Mouse (Mus musculus) ES-Bruce4 (cell line): ENCODE data around the gene Prkg1. TPM values are rescaled to one million over a fixed set of nuclear protein-coding genes. Genes with fewer than 3 reads are reported as not detected.

Source experiments
- H3K27ac ChIP-seq: 2 replicates; pipeline ENCODE4 v1.5.1; 2012; ENCODE audit warnings: low read length, inconsistent platforms; ENCODE audit not compliant: insufficient read depth
- H3K27me3 ChIP-seq: 2 replicates; pipeline ENCODE4 v1.6.1; 2012; ENCODE audit warnings: mild to moderate bottlenecking, low read length, inconsistent platforms; ENCODE audit not compliant: control insufficient read depth, poor library complexity, insufficient read depth, severe bottlenecking
- H3K36me3 ChIP-seq: 2 replicates; pipeline ENCODE4 v1.6.1; 2012; ENCODE audit warnings: inconsistent platforms, mild to moderate bottlenecking, low read length, moderate library complexity; ENCODE audit not compliant: control insufficient read depth, poor library complexity, insufficient read depth, severe bottlenecking
- H3K4me1 ChIP-seq: one replicate; pipeline ENCODE4 v1.8.1; 2011; ENCODE audit warnings: low read length; ENCODE audit not compliant: control insufficient read depth, insufficient read depth
- H3K4me3 ChIP-seq: 2 replicates; pipeline ENCODE4 v1.5.1; 2011; ENCODE audit warnings: low read depth, mild to moderate bottlenecking, low read length
- H3K9ac ChIP-seq: 2 replicates; pipeline ENCODE4 v1.6.1; 2012; ENCODE audit warnings: low read depth, mild to moderate bottlenecking, inconsistent platforms; ENCODE audit not compliant: poor library complexity, severe bottlenecking
- H3K9me3 ChIP-seq: replicated peaks from 2 replicates; pipeline ENCODE4 v1.6.1; 2012; ENCODE audit warnings: mild to moderate bottlenecking, low read length, inconsistent platforms; ENCODE audit not compliant: control insufficient read depth, poor library complexity, insufficient read depth, severe bottlenecking
- CTCF ChIP-seq: IDR thresholded peaks from one replicate; pipeline ENCODE4 v1.8.1; 2011; ENCODE audit warnings: low read depth, low read length
- EP300 ChIP-seq: IDR thresholded peaks from 2 replicates; pipeline ENCODE4 v1.6.1; 2011; ENCODE audit warnings: low read depth, low read length; ENCODE audit not compliant: insufficient read depth
- POLR2A ChIP-seq: IDR thresholded peaks from one replicate; pipeline ENCODE4 v1.8.1; 2011; ENCODE audit warnings: low read length; ENCODE audit not compliant: insufficient read depth
- polyA plus RNA-seq: library from polyadenylated mRNA; stranded (reverse); fragments of >200 nt; gene quantifications from 2 replicates; pipeline ENCODE4 v1.2.4, GENCODE M21; 2011; ENCODE audit warnings: low read depth; ENCODE audit not compliant: missing spikeins, insufficient read depth, insufficient read length

Gene Prkg1
- polyA plus RNA-seq, 1 experiment = 0.46 TPM

GRCm38 (mm10) chr19:31136316-31136715 lies 628.5 kb downstream of the Prkg1 start:
- no peaks in the 10 kb centered on the region for H3K4me1 ChIP-seq
- TF ChIP-seq POLR2A = no peak
- TF ChIP-seq CTCF = no peak
- TF ChIP-seq EP300 = no peak
- H3K4me3 ChIP-seq = no peak overlapping the region
- H3K27ac ChIP-seq = no peak overlapping the region
- no peaks in the 10 kb centered on the region for H3K27me3 ChIP-seq
- H3K9ac ChIP-seq = no peak overlapping the region
- H3K36me3 ChIP-seq = no peaks in the 10 kb centered on the region
- H3K9me3 ChIP-seq = no peaks in the 10 kb centered on the region

- H3K27ac ChIP-seq = no peak overlapping the region
- TF ChIP-seq CTCF (no peak), POLR2A (no peak), EP300 (no peak)
- no peaks in the 10 kb centered on the region for H3K36me3 ChIP-seq
- no peak overlapping the region for H3K9ac ChIP-seq
- no peaks in the 10 kb centered on the region for H3K27me3 ChIP-seq
- H3K9me3 ChIP-seq = no peaks in the 10 kb centered on the region
- H3K4me1 ChIP-seq = no peaks in the 10 kb centered on the region
- H3K4me3 ChIP-seq = no peak overlapping the region
These were observed 632.2 kb downstream of the Prkg1 start for GRCm38 (mm10) chr19:31132614-31133013.

GRCm38 (mm10) chr19:31124628-31125027 lies 640.2 kb downstream of the Prkg1 start:
- TF ChIP-seq POLR2A = no peak
- no peak for TF ChIP-seq EP300
- no peak for TF ChIP-seq CTCF
- no peak overlapping the region for H3K9ac ChIP-seq
- no peaks in the 10 kb centered on the region for H3K27me3 ChIP-seq
- no peak overlapping the region for H3K4me3 ChIP-seq
- no peaks in the 10 kb centered on the region for H3K36me3 ChIP-seq
- no peaks in the 10 kb centered on the region for H3K4me1 ChIP-seq
- H3K9me3 ChIP-seq = no peaks in the 10 kb centered on the region; the same call in 1 of the 2 replicates
- no peak overlapping the region for H3K27ac ChIP-seq

GRCm38 (mm10) chr19:31114690-31115089 lies 650.1 kb downstream of the Prkg1 start:
- H3K36me3 ChIP-seq = no peaks in the 10 kb centered on the region
- H3K27ac ChIP-seq = no peak overlapping the region
- no peaks in the 10 kb centered on the region for H3K4me1 ChIP-seq
- H3K27me3 ChIP-seq = no peaks in the 10 kb centered on the region
- H3K4me3 ChIP-seq = no peak overlapping the region
- TF ChIP-seq POLR2A = no peak
- TF ChIP-seq CTCF = no peak
- no peak for TF ChIP-seq EP300
- H3K9me3 ChIP-seq = peaks cover 3% of the 10 kb centered on the region; the same call in 1 of the 2 replicates
- H3K9ac ChIP-seq = no peak overlapping the region

- peak overlapping the region; percentile 20; the same call in 1 of the 2 replicates for H3K27ac ChIP-seq
- H3K4me1 ChIP-seq = peaks cover 7% of the 10 kb centered on the region
- H3K4me3 ChIP-seq = no peak overlapping the region
- no peak overlapping the region for H3K9ac ChIP-seq
- TF ChIP-seq EP300 = peak; percentile 57; the same call in 1 of the 2 replicates
- TF ChIP-seq POLR2A = no peak
- no peaks in the 10 kb centered on the region for H3K36me3 ChIP-seq
- no peaks in the 10 kb centered on the region for H3K9me3 ChIP-seq
- no peaks in the 10 kb centered on the region for H3K27me3 ChIP-seq
These were observed 657.8 kb downstream of the Prkg1 start for GRCm38 (mm10) chr19:31106835-31107554.

- H3K27ac ChIP-seq = peak overlapping the region; percentile 54; the same call in 1 of the 2 replicates
- no peaks in the 10 kb centered on the region for H3K9me3 ChIP-seq
- no peak overlapping the region for H3K9ac ChIP-seq
- no peaks in the 10 kb centered on the region for H3K27me3 ChIP-seq
- TF ChIP-seq CTCF = no peak
- TF ChIP-seq EP300 = 0 out of 2 replicates have a peak, but pooled peaks have one; percentile 27
- H3K36me3 ChIP-seq = no peaks in the 10 kb centered on the region
- H3K4me1 ChIP-seq = peaks cover 7% of the 10 kb centered on the region
- H3K4me3 ChIP-seq = no peak overlapping the region
These were observed 658.8 kb downstream of the Prkg1 start for GRCm38 (mm10) chr19:31106036-31106435.
